ENCODE assay signal across 14 mouse cellular contexts in the genomic region with DNA sequence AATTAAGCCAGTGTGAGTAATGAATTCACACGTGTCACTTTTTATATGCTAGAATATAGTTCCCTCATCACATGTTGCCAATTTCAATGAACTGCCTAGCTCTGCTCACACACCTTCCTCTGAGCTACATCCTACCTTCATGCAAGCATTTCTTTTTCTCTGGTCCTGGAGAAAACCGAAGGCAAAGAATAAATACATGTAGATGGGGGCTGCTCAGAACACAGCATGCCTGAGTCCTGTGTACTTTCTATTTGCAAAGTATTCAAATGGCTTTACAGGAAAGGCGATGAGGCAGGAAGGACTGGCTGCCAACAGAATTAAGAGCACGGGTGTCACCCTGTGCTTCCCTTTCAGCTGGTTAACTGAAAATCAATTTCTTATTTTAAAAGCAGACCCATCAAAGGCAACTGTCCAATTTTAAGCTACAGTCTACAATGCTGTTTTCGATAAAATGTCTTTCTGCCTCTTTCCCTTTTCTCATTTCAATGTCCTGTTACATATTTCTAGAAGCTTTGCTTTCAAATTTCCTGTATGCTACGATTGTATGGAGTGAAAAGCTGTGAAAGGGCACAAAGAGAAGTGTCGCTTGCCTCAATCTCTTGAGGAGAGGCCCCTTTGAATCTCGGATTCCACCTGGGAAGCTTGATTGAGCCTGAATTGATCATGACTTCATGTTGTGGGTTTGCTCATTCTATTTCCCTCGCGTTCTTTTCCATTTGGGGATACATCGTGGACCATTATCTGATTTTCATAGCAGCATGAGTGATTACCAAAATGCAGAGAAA.
DNase-seq lines count a peak whose midpoint lies in the region; ATAC-seq lines count a peak whose summit lies in the region.
"Had no signal": no experiment of that assay in that cellular context is flagged by ENCODE, and none has a peak within 500 bp of the region (broad histone marks: within the 10 kb centered on the region; RNA-seq: fewer than 3 reads in every experiment).

No protein-coding gene starts in this region.

- no peak overlapping the region for H3K4me3 ChIP-seq in limb, embryonic 13.5 days
- H3K4me3 ChIP-seq in limb, embryonic 10.5 days = no peak overlapping the region
- no peak overlapping the region for H3K4me3 ChIP-seq in hindbrain, embryonic 11.5 days (ENCODE audit: low read depth, low read length)
- H3K4me3 ChIP-seq in midbrain, embryonic 13.5 days (replicated peaks) = no peak overlapping the region
- H3K4me3 ChIP-seq: liver, embryonic 13.5 days had no signal

- H3K27ac ChIP-seq in limb, embryonic 13.5 days = no peak overlapping the region
- no peak overlapping the region for H3K27ac ChIP-seq in limb, embryonic 10.5 days
- H3K27ac ChIP-seq in hindbrain, embryonic 11.5 days (ENCODE audit: low read depth, low read length) = no peak overlapping the region
- no peak overlapping the region for H3K27ac ChIP-seq in midbrain, embryonic 13.5 days
- H3K27ac ChIP-seq: liver, embryonic 13.5 days had no signal

- H3K4me2 ChIP-seq in limb, embryonic 13.5 days (replicated peaks) = 0 out of 2 replicates have a peak overlapping the region, but pooled peaks have one; percentile 9
- H3K4me2 ChIP-seq in hindbrain, embryonic 11.5 days (replicated peaks; ENCODE audit: low read depth, low read length) = no peak overlapping the region
- no peak overlapping the region for H3K4me2 ChIP-seq in midbrain, embryonic 13.5 days (replicated peaks)
- H3K4me2 ChIP-seq: heart, embryonic 11.5 days; liver, embryonic 13.5 days had no signal

- H3K4me1 ChIP-seq in limb, embryonic 13.5 days = peaks cover 7% of the 10 kb centered on the region; the same call in 1 of the 2 replicates
- 0 out of 2 replicates have a peak, but pooled peaks cover 3% of the 10 kb centered on the region for H3K4me1 ChIP-seq in limb, embryonic 10.5 days
- H3K4me1 ChIP-seq in hindbrain, embryonic 11.5 days (replicated peaks; ENCODE audit: control insufficient read depth, insufficient read depth, low read length) = no peaks in the 10 kb centered on the region
- peaks cover 16% of the 10 kb centered on the region for H3K4me1 ChIP-seq in midbrain, embryonic 13.5 days (replicated peaks)
- H3K4me1 ChIP-seq: liver, embryonic 13.5 days had no signal

- H3K9ac ChIP-seq in limb, embryonic 13.5 days = no peak overlapping the region
- H3K9ac ChIP-seq in hindbrain, embryonic 11.5 days (ENCODE audit: low read depth, low read length) = no peak overlapping the region
- no peak overlapping the region for H3K9ac ChIP-seq in midbrain, embryonic 13.5 days (replicated peaks)
- H3K9ac ChIP-seq: liver, embryonic 13.5 days had no signal

- 0 out of 2 replicates have a peak, but pooled peaks have one; percentile 28 for ATAC-seq in limb, embryonic 13.5 days (ENCODE audit: low FRiP score, low read depth)
- 0 out of 2 replicates have a peak, but pooled peaks have one; percentile 29 for ATAC-seq in hindbrain, embryonic 11.5 days (ENCODE audit: low FRiP score)
- ATAC-seq in midbrain, embryonic 13.5 days = 0 out of 2 replicates have a peak, but pooled peaks have one; percentile 48

- no peaks in the 10 kb centered on the region for H3K27me3 ChIP-seq in limb, embryonic 13.5 days
- no peaks in the 10 kb centered on the region for H3K27me3 ChIP-seq in limb, embryonic 10.5 days (ENCODE audit: low read depth, poor library complexity, severe bottlenecking)
- H3K27me3 ChIP-seq in hindbrain, embryonic 11.5 days (ENCODE audit: control insufficient read depth, insufficient read depth, low read length) = no peaks in the 10 kb centered on the region
- no peaks in the 10 kb centered on the region for H3K27me3 ChIP-seq in midbrain, embryonic 13.5 days
- H3K27me3 ChIP-seq: liver, embryonic 13.5 days had no signal

- no peak for DNase-seq in limb, embryonic 10.5 days (ENCODE audit: low spot score)
- no peak for DNase-seq in hindbrain, embryonic 11.5 days (ENCODE audit: low spot score)
- peak; percentile 5 for DNase-seq in retina, postnatal 1 day
- DNase-seq in cerebellum, adult 11 months = no peak
- no peak for DNase-seq in layer of hippocampus, postnatal 14 days (ENCODE audit: low spot score in 2 of 2)
- no peak for DNase-seq in layer of hippocampus, postnatal 36 days
- DNase-seq: adrenal gland, postnatal 25 days; heart, postnatal 36 days; kidney, adult 18-20 months; liver, embryonic 13.5 days; lung, postnatal 10 days had no signal

- no peaks in the 10 kb centered on the region for H3K9me3 ChIP-seq in limb, embryonic 13.5 days
- H3K9me3 ChIP-seq in limb, embryonic 10.5 days (replicated peaks) = no peaks in the 10 kb centered on the region
- no peaks in the 10 kb centered on the region for H3K9me3 ChIP-seq in hindbrain, embryonic 11.5 days (ENCODE audit: control insufficient read depth, low read length)
- no peaks in the 10 kb centered on the region for H3K9me3 ChIP-seq in midbrain, embryonic 13.5 days
- H3K9me3 ChIP-seq: liver, embryonic 13.5 days had no signal

- no peaks in the 10 kb centered on the region for H3K36me3 ChIP-seq in limb, embryonic 13.5 days
- no peaks in the 10 kb centered on the region for H3K36me3 ChIP-seq in limb, embryonic 10.5 days
- no peaks in the 10 kb centered on the region for H3K36me3 ChIP-seq in hindbrain, embryonic 11.5 days (ENCODE audit: control insufficient read depth, insufficient read depth, low read length)
- H3K36me3 ChIP-seq in midbrain, embryonic 13.5 days = no peaks in the 10 kb centered on the region
- H3K36me3 ChIP-seq: liver, embryonic 13.5 days had no signal

- WGBS in limb, embryonic 13.5 days = 60% methylated on average over 11 of the region's 11 CpGs
- 74% methylated on average over 11 of the region's 11 CpGs for WGBS in limb, embryonic 10.5 days
- 37% methylated on average over 11 of the region's 11 CpGs for WGBS in hindbrain, embryonic 11.5 days
- WGBS in midbrain, embryonic 13.5 days = 11% methylated on average over 11 of the region's 11 CpGs
